Mouse (Mus musculus) bone marrow, adult 2 months (tissue): ENCODE data around the gene Crtac1.

Source experiments
- CTCF ChIP-seq: fragments of 200-500 bp; IDR thresholded peaks from 2 replicates; pipeline ENCODE4 v1.5.1; 2011; ENCODE audit warnings: low read length, control low read depth; ENCODE audit not compliant: control insufficient read depth, insufficient read depth
- POLR2A ChIP-seq: fragments of 200-500 bp; IDR thresholded peaks from 2 replicates; pipeline ENCODE4 v1.6.1; 2011; ENCODE audit warnings: low read depth, mild to moderate bottlenecking, control low read depth, low read length, borderline replicate concordance; ENCODE audit not compliant: control insufficient read depth

DNA sequence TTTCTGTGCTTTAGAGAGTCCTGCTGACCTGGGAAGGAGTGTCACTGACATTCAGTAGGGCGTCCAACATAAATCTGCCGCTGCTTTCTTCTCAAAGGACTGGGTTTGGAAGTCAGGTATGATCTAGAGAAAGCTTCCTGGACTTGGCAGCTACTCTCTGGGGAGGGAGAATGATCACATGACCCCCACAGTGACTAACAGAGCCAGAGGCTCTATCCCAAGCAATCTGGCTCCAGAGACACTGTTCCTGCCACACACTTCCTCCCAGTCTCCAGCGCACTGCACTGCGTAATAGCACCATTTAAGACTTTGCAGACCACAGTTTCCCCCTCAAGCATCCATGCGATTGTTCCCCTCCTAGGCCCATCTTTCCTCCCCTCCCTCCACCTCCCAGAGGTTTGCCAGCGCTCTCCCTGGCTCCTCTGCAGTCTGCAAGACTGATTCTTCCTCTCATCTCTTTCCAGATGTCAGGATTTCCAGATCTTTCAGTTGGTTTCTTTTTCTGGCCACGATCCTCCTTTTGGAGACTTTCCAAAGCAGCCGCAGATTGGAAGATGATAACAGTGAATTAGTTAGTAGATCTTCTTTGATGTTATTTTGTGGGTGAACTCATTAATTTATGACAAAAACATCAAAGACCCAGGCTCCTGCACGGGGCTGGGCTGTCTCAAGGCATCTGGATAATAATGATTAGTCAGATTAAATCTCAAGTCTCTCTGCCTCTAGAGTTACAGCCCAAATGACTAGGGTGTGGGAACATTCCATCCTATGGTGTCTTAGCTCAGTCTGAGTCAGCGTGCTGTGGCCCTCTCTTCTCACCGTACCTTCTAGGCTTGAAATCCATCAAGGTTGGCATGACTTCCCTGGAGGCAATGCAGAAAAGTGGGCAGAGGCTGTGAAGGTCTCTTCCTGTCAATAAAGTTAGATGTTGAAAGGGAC, 181.3 kb downstream of the Crtac1 start:
- no peak for TF ChIP-seq CTCF
- no peak for TF ChIP-seq POLR2A
